Mouse (Mus musculus) embryonic facial prominence, embryonic 11.5 days (tissue): ENCODE data around the gene Amotl2. TPM values are rescaled to one million over a fixed set of nuclear protein-coding genes. Genes with fewer than 3 reads are reported as not detected.

Experiments used
- ATAC-seq: fragments of 200-750 bp; cut with Nextera tagmentation; replicated peaks from 2 replicates; pipeline ENCODE4 v1.8.0; 2017; ENCODE audit warnings: low read depth; ENCODE audit not compliant: insufficient number of reproducible peaks, low FRiP score, low TSS enrichment
- DNase-seq: peaks from one replicate; pipeline ENCODE4 v3.0.0-alpha.2; 2015; ENCODE audit warnings: low spot score
- H3K27ac ChIP-seq: fragments of 300-500 bp; sonication (generic); replicated peaks from 2 replicates; pipeline ENCODE4 v1.5.1; 2014; ENCODE audit warnings: mild to moderate bottlenecking, low read depth, low read length, control low read depth
- H3K27me3 ChIP-seq: fragments of 300-500 bp; sonication (generic); 2 replicates; pipeline ENCODE4 v1.6.1; 2014; ENCODE audit warnings: mild to moderate bottlenecking, low read length, moderate library complexity, mixed read lengths; ENCODE audit not compliant: control insufficient read depth, insufficient read depth
- H3K36me3 ChIP-seq: fragments of 300-500 bp; sonication (generic); replicated peaks from 2 replicates; pipeline ENCODE4 v1.6.1; 2014; ENCODE audit warnings: low read depth, mild to moderate bottlenecking, low read length, moderate library complexity, mixed read lengths; ENCODE audit not compliant: control insufficient read depth, insufficient read depth
- H3K4me1 ChIP-seq: fragments of 300-500 bp; sonication (generic); 2 replicates; pipeline ENCODE4 v1.6.1; 2014; ENCODE audit warnings: low read length, mixed read lengths; ENCODE audit not compliant: control insufficient read depth, insufficient read depth
- H3K4me2 ChIP-seq: fragments of 300-500 bp; sonication (generic); 2 replicates; pipeline ENCODE4 v1.6.1; 2014; ENCODE audit warnings: low read depth, mild to moderate bottlenecking, control low read depth, low read length, moderate library complexity
- H3K4me3 ChIP-seq: fragments of 300-500 bp; sonication (generic); 2 replicates; pipeline ENCODE4 v1.5.1; 2014; ENCODE audit warnings: low read depth, low read length, control low read depth
- H3K9ac ChIP-seq: fragments of 300-500 bp; sonication (generic); replicated peaks from 2 replicates; pipeline ENCODE4 v1.6.1; 2014; ENCODE audit warnings: mild to moderate bottlenecking, control low read depth, low read length
- H3K9me3 ChIP-seq: fragments of 300-500 bp; sonication (generic); replicated peaks from 2 replicates; pipeline ENCODE4 v1.6.1; 2016; ENCODE audit warnings: mild to moderate bottlenecking, low read length, inconsistent platforms, mixed read lengths; ENCODE audit not compliant: control insufficient read depth
- WGBS: fragments of 180-500 bp; shearing (Covaris S2); extraction: QIAGEN DNeasy Blood & Tissue Kit; methylation state at CpG from one replicate; pipeline ENCODE4 v1.1.7; 2014; 5-methylcytosine and 5-hydroxymethylcytosine counted together
- polyA plus RNA-seq: library from polyadenylated mRNA; unstranded; fragments of >200 nt; fragmentation: Nextera tagmentation; extraction: Ambion mirVana; gene quantifications from 2 replicates; pipeline ENCODE4 v1.2.1, GENCODE M21; 2014

Amotl2 gene
- polyA plus RNA-seq, 1 experiment from 2014 or later: 36.0 TPM

- Histone ChIP-seq H3K27me3 (no peaks in the 10 kb centered on the region), H3K4me2 (no peak overlapping the region), H3K9ac (no peak overlapping the region), H3K27ac (no peak overlapping the region), H3K4me3 (no peak overlapping the region), H3K36me3 (no peaks in the 10 kb centered on the region), H3K9me3 (no peaks in the 10 kb centered on the region), H3K4me1 (no peaks in the 10 kb centered on the region)
- 52% methylated on average over 5 of the region's 5 CpGs for WGBS
- no peak for ATAC-seq
- DNase-seq: no peak
Observed at GRCm38 (mm10) chr9:102746753-102747152, 30.3 kb downstream of the Amotl2 start.

DNA sequence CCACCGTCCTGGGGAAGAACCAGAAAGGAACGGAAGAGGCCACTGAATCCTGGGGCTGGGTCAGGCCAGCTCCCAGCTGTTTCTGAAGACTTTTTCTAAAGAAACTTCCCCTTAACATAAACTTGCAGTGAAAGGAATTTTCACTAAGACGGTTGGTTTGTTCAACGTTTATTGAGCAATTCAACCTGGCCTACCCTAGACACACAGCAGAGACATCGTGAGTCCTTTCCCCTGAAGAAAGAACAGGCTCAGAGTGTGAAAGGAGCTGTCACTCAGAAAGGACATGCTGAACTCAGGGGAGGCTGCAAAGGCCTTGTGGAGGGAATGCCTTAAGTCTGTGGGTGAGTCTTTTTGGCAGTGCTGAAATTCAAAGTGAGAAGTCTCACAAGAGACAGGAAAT is 31.4 kb downstream of the Amotl2 start:
- no peaks in the 10 kb centered on the region for H3K27me3 ChIP-seq
- no peak overlapping the region for H3K27ac ChIP-seq
- no peaks in the 10 kb centered on the region for H3K4me1 ChIP-seq
- no peak overlapping the region for H3K4me3 ChIP-seq
- 50% methylated on average over 5 of the region's 5 CpGs for WGBS
- H3K36me3 ChIP-seq: no peaks in the 10 kb centered on the region
- DNase-seq: no peak
- H3K4me2 ChIP-seq: no peak overlapping the region
- no peaks in the 10 kb centered on the region for H3K9me3 ChIP-seq
- no peak for ATAC-seq
- no peak overlapping the region for H3K9ac ChIP-seq

GRCm38 (mm10) chr9:102749216-102749615 is 32.7 kb downstream of the Amotl2 start:
- Histone ChIP-seq H3K36me3 (no peaks in the 10 kb centered on the region), H3K4me2 (no peak overlapping the region), H3K4me1 (no peaks in the 10 kb centered on the region), H3K9ac (no peak overlapping the region), H3K27ac (no peak overlapping the region), H3K9me3 (no peaks in the 10 kb centered on the region), H3K27me3 (no peaks in the 10 kb centered on the region), H3K4me3 (no peak overlapping the region)
- WGBS: 84% methylated on average over 11 of the region's 11 CpGs
- no peak for ATAC-seq
- no peak for DNase-seq

DNA sequence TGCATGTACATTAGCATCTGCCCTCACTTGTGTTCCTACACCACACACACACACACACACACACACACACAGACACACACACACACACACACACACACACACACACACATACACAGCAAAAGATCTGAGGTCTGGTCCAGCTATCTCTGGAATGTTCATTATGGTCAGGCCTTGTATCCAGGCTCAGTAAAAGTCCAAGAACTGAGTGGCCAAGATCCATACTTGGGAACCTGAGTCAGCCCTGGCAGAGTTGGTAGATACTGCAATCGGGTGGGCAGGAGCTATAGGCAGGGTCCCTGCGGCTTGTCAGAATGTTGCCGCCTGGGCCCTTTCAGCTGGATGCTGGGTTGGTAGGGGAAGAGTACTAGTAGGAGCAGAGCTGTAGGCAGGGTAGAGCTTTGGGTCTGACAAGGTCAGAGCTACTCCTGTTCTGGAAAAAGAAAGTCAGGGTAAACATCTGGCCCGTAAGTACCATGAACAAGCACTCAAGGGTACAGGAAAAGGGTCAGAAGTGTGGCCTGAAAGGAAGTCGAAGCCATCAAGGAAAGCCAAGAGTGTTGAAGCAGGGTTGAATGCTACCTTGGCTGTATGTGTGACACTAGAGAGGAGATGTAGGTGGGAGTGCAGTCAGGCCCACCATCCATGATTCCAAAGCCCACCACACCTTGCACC is 35.3 kb downstream of the Amotl2 start:
- 89% methylated on average over 5 of the region's 5 CpGs for WGBS
- ATAC-seq: no peak

GRCm38 (mm10) chr9:102753299-102753698 is 36.8 kb downstream of the Amotl2 start:
- Histone ChIP-seq H3K36me3 (no peaks in the 10 kb centered on the region), H3K4me1 (no peaks in the 10 kb centered on the region), H3K9me3 (no peaks in the 10 kb centered on the region), H3K4me2 (no peak overlapping the region), H3K4me3 (no peak overlapping the region), H3K9ac (no peak overlapping the region), H3K27ac (no peak overlapping the region), H3K27me3 (no peaks in the 10 kb centered on the region)
- no peak for ATAC-seq
- DNase-seq: no peak

More for the DNA sequence above, 35.3 kb downstream of the Amotl2 start:
- Histone ChIP-seq H3K9ac (no peak overlapping the region), H3K9me3 (no peaks in the 10 kb centered on the region), H3K27ac (no peak overlapping the region), H3K27me3 (no peaks in the 10 kb centered on the region), H3K4me1 (no peaks in the 10 kb centered on the region), H3K36me3 (no peaks in the 10 kb centered on the region), H3K4me3 (no peak overlapping the region), H3K4me2 (no peak overlapping the region)
- no peak for DNase-seq

DNA sequence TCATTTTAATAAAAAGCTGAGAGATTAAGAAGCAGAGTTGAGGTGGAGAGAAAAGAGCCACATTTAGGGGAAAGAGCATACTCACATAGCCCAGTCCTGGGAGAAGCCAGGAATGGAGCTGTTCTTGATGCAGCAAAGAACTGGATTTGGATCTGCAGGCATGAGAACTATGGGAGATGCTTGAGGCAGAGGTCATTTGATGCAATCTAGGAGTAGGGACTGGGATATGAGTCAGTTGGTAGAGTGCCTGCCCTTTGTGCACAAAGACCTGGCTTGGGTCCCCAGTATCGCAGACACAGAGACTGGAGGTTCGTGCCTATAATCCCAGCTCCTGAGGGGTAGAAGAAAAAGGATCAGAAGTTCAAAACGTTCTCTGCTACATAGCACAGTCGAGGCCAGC is 38.7 kb downstream of the Amotl2 start:
- H3K27me3 ChIP-seq: no peaks in the 10 kb centered on the region

GRCm38 (mm10) chr9:102755591-102756270 is 39.3 kb downstream of the Amotl2 start:
- no peak for ATAC-seq

More for the DNA sequence above, 38.7 kb downstream of the Amotl2 start:
- no peak for DNase-seq
- Histone ChIP-seq H3K4me3 (no peak overlapping the region), H3K36me3 (no peaks in the 10 kb centered on the region), H3K9ac (no peak overlapping the region), H3K27ac (no peak overlapping the region), H3K9me3 (no peaks in the 10 kb centered on the region), H3K4me2 (no peak overlapping the region), H3K4me1 (no peaks in the 10 kb centered on the region)
- WGBS: 66% methylated on average over 4 of the region's 4 CpGs
- ATAC-seq: no peak

DNA sequence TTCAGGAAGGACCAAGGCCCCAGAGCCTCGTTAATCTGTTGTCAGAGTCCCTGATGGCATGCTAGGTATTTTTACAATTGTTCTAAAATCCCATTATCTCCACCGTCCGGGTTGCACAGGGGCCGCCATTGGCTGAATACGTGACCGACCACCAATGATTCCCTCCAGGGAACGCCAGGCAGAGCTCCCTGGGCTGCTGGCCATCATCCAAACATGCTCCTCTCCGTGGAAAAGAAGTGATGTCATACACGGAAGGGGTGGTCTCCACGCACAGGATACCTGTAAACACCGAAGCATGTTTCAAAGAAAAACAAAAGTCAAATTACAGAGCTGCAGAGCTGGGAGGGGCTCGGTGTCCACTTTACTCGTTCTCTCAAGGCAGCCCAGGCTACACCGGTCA is 39.9 kb downstream of the Amotl2 start:
- no peak overlapping the region for H3K4me3 ChIP-seq
- no peak overlapping the region for H3K4me2 ChIP-seq
- WGBS: 67% methylated on average over 14 of the region's 14 CpGs
- H3K27me3 ChIP-seq: no peaks in the 10 kb centered on the region
- ATAC-seq (no peak), DNase-seq (no peak)
- no peaks in the 10 kb centered on the region for H3K36me3 ChIP-seq
- no peaks in the 10 kb centered on the region for H3K9me3 ChIP-seq
- no peak overlapping the region for H3K9ac ChIP-seq
- no peaks in the 10 kb centered on the region for H3K4me1 ChIP-seq
- no peak overlapping the region for H3K27ac ChIP-seq

More at GRCm38 (mm10) chr9:102755591-102756270, 39.3 kb downstream of the Amotl2 start:
- no peak overlapping the region for H3K9ac ChIP-seq
- no peaks in the 10 kb centered on the region for H3K36me3 ChIP-seq
- no peaks in the 10 kb centered on the region for H3K27me3 ChIP-seq
- H3K9me3 ChIP-seq: no peaks in the 10 kb centered on the region
- 61% methylated on average over 9 of the region's 9 CpGs for WGBS
- no peak overlapping the region for H3K27ac ChIP-seq
- no peaks in the 10 kb centered on the region for H3K4me1 ChIP-seq
- H3K4me3 ChIP-seq: no peak overlapping the region
- no peak overlapping the region for H3K4me2 ChIP-seq
- no peak for DNase-seq
